Mouse (Mus musculus): ENCODE measurements at regions not wholly inside any gene's neighbourhood (a gene's known extent, or its start where the extent isn't known, plus 50 kb on each side); places are given as distances from the start of the nearest gene placed in this dataset.

DNA sequence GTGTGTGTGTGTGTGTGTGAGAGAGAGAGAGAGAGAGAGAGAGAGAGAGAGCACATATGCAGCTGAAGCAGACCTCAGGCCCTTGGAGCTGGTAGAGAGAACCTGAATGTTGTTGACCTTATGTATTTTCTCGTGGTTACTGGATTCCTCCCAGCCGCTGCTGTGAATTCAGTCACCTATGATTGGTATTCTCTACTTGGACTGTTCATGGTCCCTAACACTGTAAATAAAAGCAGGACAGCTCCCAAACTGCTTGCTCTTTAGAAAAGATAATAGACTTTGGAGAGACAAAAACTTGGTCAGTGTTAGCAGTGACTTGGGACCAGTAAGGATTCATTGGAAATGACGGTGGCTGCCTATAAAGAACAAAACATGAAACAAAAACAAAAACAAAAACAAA is 126.9 kb upstream of the Mpdz start:
- Histone ChIP-seq H3K4me1 (ENCODE audit: control insufficient read depth, insufficient read depth, low read length) (no peaks in the 10 kb centered on the region; the same call in 1 of the 2 replicates), H3K27ac (no peak overlapping the region), H3K36me3 (ENCODE audit: control insufficient read depth, insufficient read depth, low read length) (peaks cover 2% of the 10 kb centered on the region; the same call in 1 of the 2 replicates), H3K27me3 (ENCODE audit: control insufficient read depth, insufficient read depth, low read length) (no peaks in the 10 kb centered on the region), H3K4me3 (no peak overlapping the region), H3K9ac (ENCODE audit: low read depth, low read length) (no peak overlapping the region), H3K79me2 (replicated peaks; ENCODE audit: control insufficient read depth, insufficient read depth, low read length) (no peaks in the 10 kb centered on the region)
- intact Hi-C loops (cut with DNase I), result loop anchor here (10.0 kb wide), 4 partner anchors 625 to 1365 kb away; no protein-coding TSS in a partner anchor
- DNase-seq, result no peak
- no peak for TF ChIP-seq CTCF (IDR thresholded peaks at IDR 0.05)
- no peak for TF ChIP-seq POLR2A (IDR thresholded peaks at IDR 0.05; ENCODE audit: insufficient read depth, low read depth, low read length)
- WGBS, result 81% methylated on average over 3 of the region's 3 CpGs

- no peak overlapping the region for H3K9ac ChIP-seq (ENCODE audit: low read depth, low read length)
- no peak overlapping the region for H3K4me3 ChIP-seq
- no peak for DNase-seq
- no peaks in the 10 kb centered on the region for H3K79me2 ChIP-seq (replicated peaks; ENCODE audit: control insufficient read depth, insufficient read depth, low read length)
- H3K36me3 ChIP-seq (ENCODE audit: control insufficient read depth, insufficient read depth, low read length), result 0 out of 2 replicates have a peak, but pooled peaks cover under 1% of the 10 kb centered on the region
- H3K4me1 ChIP-seq (ENCODE audit: control insufficient read depth, insufficient read depth, low read length), result no peaks in the 10 kb centered on the region; the same call in 1 of the 2 replicates
- WGBS, result 76% methylated on average over 6 of the region's 6 CpGs
- intact Hi-C loops (cut with DNase I), result loop anchor here (10.0 kb wide), 4 partner anchors 626 to 1366 kb away; no protein-coding TSS in a partner anchor
- H3K27me3 ChIP-seq (ENCODE audit: control insufficient read depth, insufficient read depth, low read length), result no peaks in the 10 kb centered on the region
- no peak overlapping the region for H3K27ac ChIP-seq
- no peak for TF ChIP-seq POLR2A (IDR thresholded peaks at IDR 0.05; ENCODE audit: insufficient read depth, low read depth, low read length)
- TF ChIP-seq EP300 (IDR thresholded peaks at IDR 0.05; ENCODE audit: insufficient read depth, low read depth, low read length), result no peak
- TF ChIP-seq CTCF (IDR thresholded peaks at IDR 0.05), result no peak
These were observed 125.8 kb upstream of the Mpdz start for GRCm38 (mm10) chr4:81568404-81568803.

- peak in 1 of 2 experiments; percentile 7 for DNase-seq
- WGBS, result 52% methylated on average over 5 of the region's 5 CpGs
These were observed 125.3 kb upstream of the Mpdz start for GRCm38 (mm10) chr4:81567928-81568327.

DNA sequence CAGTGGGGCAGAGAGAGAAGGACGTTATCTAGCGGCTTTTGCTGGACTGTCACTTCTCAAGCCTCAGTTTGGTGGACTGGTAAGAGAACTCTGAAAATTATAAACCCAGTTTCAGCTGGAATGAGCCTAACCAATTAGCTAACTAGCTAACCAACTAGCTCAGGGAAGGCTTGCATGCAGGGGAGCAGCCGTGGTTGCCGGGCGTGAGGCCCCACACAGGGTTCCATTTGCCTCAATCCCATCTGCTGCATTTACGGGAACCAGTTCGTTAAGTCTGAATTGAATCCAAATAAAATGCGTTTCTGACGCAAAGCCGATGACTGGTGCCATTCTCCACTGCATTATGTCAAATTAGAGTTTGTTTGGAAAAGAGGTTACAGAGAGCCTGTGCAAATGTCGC is 123.9 kb upstream of the Mpdz start:
- H3K36me3 ChIP-seq (ENCODE audit: control insufficient read depth, insufficient read depth, low read length), result no peaks in the 10 kb centered on the region
- no peaks in the 10 kb centered on the region for H3K79me2 ChIP-seq (replicated peaks; ENCODE audit: control insufficient read depth, insufficient read depth, low read length)
- H3K27ac ChIP-seq, result no peak overlapping the region; the same call in 1 of the 2 replicates
- WGBS, result 95% methylated on average over 11 of the region's 11 CpGs
- no peak overlapping the region for H3K4me3 ChIP-seq
- TF ChIP-seq POLR2A (IDR thresholded peaks at IDR 0.05; ENCODE audit: insufficient read depth, low read depth, low read length), result no peak
- no peak for TF ChIP-seq CTCF (IDR thresholded peaks at IDR 0.05)
- TF ChIP-seq EP300 (IDR thresholded peaks at IDR 0.05; ENCODE audit: insufficient read depth, low read depth, low read length), result no peak
- intact Hi-C loops (cut with DNase I), result loop anchor here (10.0 kb wide), 4 partner anchors 628 to 1368 kb away; no protein-coding TSS in a partner anchor
- DNase-seq, result no peak
- no peaks in the 10 kb centered on the region for H3K27me3 ChIP-seq (ENCODE audit: control insufficient read depth, insufficient read depth, low read length)
- H3K4me1 ChIP-seq (ENCODE audit: control insufficient read depth, insufficient read depth, low read length), result no peaks in the 10 kb centered on the region; the same call in 1 of the 2 replicates
- no peak overlapping the region for H3K9ac ChIP-seq (ENCODE audit: low read depth, low read length)

More at GRCm38 (mm10) chr4:81567928-81568327, 125.3 kb upstream of the Mpdz start:
- Histone ChIP-seq H3K4me3 (no peak overlapping the region), H3K27me3 (ENCODE audit: control insufficient read depth, insufficient read depth, low read length) (no peaks in the 10 kb centered on the region), H3K9ac (ENCODE audit: low read depth, low read length) (no peak overlapping the region), H3K36me3 (ENCODE audit: control insufficient read depth, insufficient read depth, low read length) (no peaks in the 10 kb centered on the region), H3K27ac (no peak overlapping the region), H3K79me2 (replicated peaks; ENCODE audit: control insufficient read depth, insufficient read depth, low read length) (no peaks in the 10 kb centered on the region), H3K4me1 (ENCODE audit: control insufficient read depth, insufficient read depth, low read length) (no peaks in the 10 kb centered on the region; the same call in 1 of the 2 replicates)
- TF ChIP-seq EP300 (IDR thresholded peaks at IDR 0.05; ENCODE audit: insufficient read depth, low read depth, low read length) (no peak), POLR2A (IDR thresholded peaks at IDR 0.05; ENCODE audit: insufficient read depth, low read depth, low read length) (no peak)
- intact Hi-C loops (cut with DNase I), result loop anchor here (10.0 kb wide), 4 partner anchors 627 to 1367 kb away; no protein-coding TSS in a partner anchor

GRCm38 (mm10) chr4:81565422-81566395 is 123.1 kb upstream of the Mpdz start:
- TF ChIP-seq EP300 (IDR thresholded peaks at IDR 0.05; ENCODE audit: insufficient read depth, low read depth, low read length) (no peak), CTCF (IDR thresholded peaks at IDR 0.05) (no peak), POLR2A (IDR thresholded peaks at IDR 0.05; ENCODE audit: insufficient read depth, low read depth, low read length) (no peak)
- intact Hi-C loops (cut with DNase I), result loop anchor here (2.0 to 10.0 kb wide), 7 partner anchors 629 to 1369 kb away; no protein-coding TSS in a partner anchor
- H3K9ac ChIP-seq (ENCODE audit: low read depth, low read length), result peak overlapping the region; percentile 50
- H3K4me3 ChIP-seq, result peak overlapping the region; percentile 22; the same call in 1 of the 2 replicates
- WGBS, result 71% methylated on average over 21 of the region's 21 CpGs
- no peaks in the 10 kb centered on the region for H3K79me2 ChIP-seq (replicated peaks; ENCODE audit: control insufficient read depth, insufficient read depth, low read length)
- no peaks in the 10 kb centered on the region; the same call in 1 of the 2 replicates for H3K4me1 ChIP-seq (ENCODE audit: control insufficient read depth, insufficient read depth, low read length)
- H3K36me3 ChIP-seq (ENCODE audit: control insufficient read depth, insufficient read depth, low read length), result no peaks in the 10 kb centered on the region
- peak overlapping the region; percentile 42 for H3K27ac ChIP-seq
- no peaks in the 10 kb centered on the region for H3K27me3 ChIP-seq (ENCODE audit: control insufficient read depth, insufficient read depth, low read length)
- DNase-seq, result peak in 1 of 2 experiments; percentile 18
